Mouse (Mus musculus): ENCODE measurements around the gene Rnf113a2.

GRCm38 (mm10) chr12:84400653-84401052 lies 16.3 kb upstream of the Rnf113a2 start:
- TF ChIP-seq CTCF (conservative IDR thresholded peaks at IDR 0.05; ENCODE audit: insufficient read depth, insufficient read length, low read depth, low read length) = no peak
- TF ChIP-seq POLR2A (IDR thresholded peaks at IDR 0.05; ENCODE audit: low read depth, low read length) = peak; percentile 40

Measured in kidney, adult 2 months (tissue).